Mouse (Mus musculus): Measurements from ENCODE around the gene Dagla. TPM values are rescaled to one million over a fixed set of nuclear protein-coding genes. Genes with fewer than 3 reads are reported as not detected.
A peak's percentile ranks its signal among the peaks of the same experiment; 100 is the strongest.

The Dagla gene
- 11.9 and 14.2 TPM in 2 replicates for polyA plus RNA-seq (2012; ENCODE audit: insufficient read depth, insufficient read length, missing spikeins)

GRCm38 (mm10) chr19:10304810-10305544 lies at the start of gene Dagla:
Dagla (minus strand) TSS chr19:10304877.
- peak within 1 kb of the TSS; percentile 72 for H3K4me3 ChIP-seq (ENCODE audit: insufficient read depth, low read depth, low read length)
- H3K27ac ChIP-seq (replicated peaks; ENCODE audit: low read depth, low read length), result peak within 1 kb of the TSS; percentile 80
- peaks cover 8% of the 10 kb centered on the region for H3K4me1 ChIP-seq (ENCODE audit: control insufficient read depth, insufficient read depth, insufficient read length, low read length)

- Histone ChIP-seq H3K27ac (replicated peaks; ENCODE audit: low read depth, low read length) (no peak overlapping the region), H3K4me3 (ENCODE audit: insufficient read depth, low read depth, low read length) (no peak overlapping the region), H3K4me1 (ENCODE audit: control insufficient read depth, insufficient read depth, insufficient read length, low read length) (no peaks in the 10 kb centered on the region)
These were observed 47.5 kb upstream of the Dagla start for GRCm38 (mm10) chr19:10352218-10352617.

DNA sequence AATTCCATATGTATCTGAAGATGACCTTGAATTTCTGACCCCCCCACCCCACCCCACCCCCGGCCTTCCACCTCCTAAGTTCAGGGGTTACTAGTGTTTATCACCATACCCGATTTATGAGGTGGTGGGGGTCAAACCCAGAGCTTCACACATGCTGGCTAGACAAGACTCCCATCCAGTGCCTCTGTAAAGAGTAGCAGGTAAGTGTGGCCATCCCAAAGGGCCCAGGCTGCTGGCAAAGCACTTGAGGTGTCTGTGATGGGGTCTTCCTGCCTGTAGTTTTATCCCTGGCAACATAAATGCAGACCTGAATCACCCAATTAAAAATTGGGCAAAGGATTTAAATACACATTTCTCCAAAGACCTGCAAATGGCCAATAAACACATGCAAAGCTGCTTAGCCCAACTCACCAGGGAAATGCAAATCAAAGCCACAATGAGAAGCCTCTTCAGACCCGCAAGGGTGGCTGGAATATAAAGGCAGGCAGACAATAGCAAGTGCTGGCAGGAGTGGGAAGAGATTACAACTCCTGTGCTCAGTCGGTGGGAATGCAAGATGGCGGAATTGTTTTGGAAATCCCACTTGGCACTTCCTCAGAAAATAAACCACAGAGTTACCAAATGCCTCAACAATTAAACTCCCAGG lies 43.1 kb upstream of the Dagla start:
- Histone ChIP-seq H3K4me3 (ENCODE audit: insufficient read depth, low read depth, low read length) (no peak overlapping the region), H3K27ac (replicated peaks; ENCODE audit: low read depth, low read length) (no peak overlapping the region), H3K4me1 (ENCODE audit: control insufficient read depth, insufficient read depth, insufficient read length, low read length) (no peaks in the 10 kb centered on the region)

DNA sequence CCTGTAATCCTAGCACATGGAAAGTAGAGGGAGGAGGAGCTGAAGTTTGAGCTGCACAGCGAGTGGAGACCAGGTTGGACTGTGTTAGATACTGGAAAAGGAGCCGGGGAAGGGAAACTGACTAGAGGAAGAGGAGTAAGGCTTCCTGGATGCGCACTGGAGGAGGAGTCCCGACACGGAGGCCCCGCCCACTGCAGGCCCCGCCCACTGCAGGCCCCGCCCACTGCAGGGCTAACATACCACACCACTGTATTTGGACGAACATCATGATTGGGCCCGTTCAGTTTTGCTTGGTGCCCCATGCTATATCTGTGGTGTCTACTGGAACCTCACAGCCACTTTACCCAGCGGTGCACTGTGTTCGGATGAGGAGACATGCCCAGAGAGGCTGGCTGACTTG lies 41.0 kb upstream of the Dagla start:
- Histone ChIP-seq H3K27ac (replicated peaks; ENCODE audit: low read depth, low read length) (no peak overlapping the region), H3K4me3 (ENCODE audit: insufficient read depth, low read depth, low read length) (no peak overlapping the region)

GRCm38 (mm10) chr19:10343866-10344265 lies 39.2 kb upstream of the Dagla start:
- Histone ChIP-seq H3K4me1 (ENCODE audit: control insufficient read depth, insufficient read depth, insufficient read length, low read length) (0 out of 2 replicates have a peak, but pooled peaks cover 2% of the 10 kb centered on the region), H3K27ac (replicated peaks; ENCODE audit: low read depth, low read length) (no peak overlapping the region), H3K4me3 (ENCODE audit: insufficient read depth, low read depth, low read length) (no peak overlapping the region)

More for the DNA sequence above, 41.0 kb upstream of the Dagla start:
- H3K4me1 ChIP-seq (ENCODE audit: control insufficient read depth, insufficient read depth, insufficient read length, low read length), result 0 out of 2 replicates have a peak, but pooled peaks cover 2% of the 10 kb centered on the region

DNA sequence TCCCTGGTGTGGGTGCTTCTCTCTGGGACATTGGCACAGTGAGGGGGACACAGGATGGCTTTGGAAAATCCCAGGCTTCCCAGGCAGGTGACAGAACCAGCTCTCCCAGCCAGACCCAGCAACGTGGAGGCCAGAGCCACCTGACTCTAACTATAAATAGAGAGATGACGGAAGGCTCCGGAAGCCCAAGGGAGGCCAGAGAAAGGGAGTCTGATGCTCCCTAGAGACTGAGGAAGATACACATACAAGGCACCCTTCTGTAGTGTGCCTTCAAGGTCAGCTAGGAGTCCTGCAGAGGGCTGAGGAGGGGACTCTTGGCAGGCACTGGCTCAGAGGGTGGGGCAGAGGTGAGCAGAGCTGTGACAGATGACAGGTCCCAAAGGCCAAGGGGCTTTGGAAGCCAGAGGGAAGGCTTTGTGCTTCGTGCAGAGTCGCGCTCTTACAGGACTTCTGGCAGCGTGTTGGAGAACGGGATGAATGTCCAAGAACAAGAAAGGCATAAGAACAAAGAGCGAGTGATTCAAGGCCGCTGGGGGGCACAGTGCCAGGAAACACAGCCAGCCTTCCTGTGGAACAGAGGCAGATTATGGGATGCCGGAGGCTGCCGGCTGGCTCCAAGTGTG lies 37.3 kb upstream of the Dagla start:
- no peak overlapping the region for H3K4me3 ChIP-seq (ENCODE audit: insufficient read depth, low read depth, low read length)
- no peak overlapping the region for H3K27ac ChIP-seq (replicated peaks; ENCODE audit: low read depth, low read length)
- 0 out of 2 replicates have a peak, but pooled peaks cover 2% of the 10 kb centered on the region for H3K4me1 ChIP-seq (ENCODE audit: control insufficient read depth, insufficient read depth, insufficient read length, low read length)

- H3K27ac ChIP-seq (replicated peaks; ENCODE audit: low read depth, low read length), result no peak overlapping the region
- 0 out of 2 replicates have a peak, but pooled peaks cover 2% of the 10 kb centered on the region for H3K4me1 ChIP-seq (ENCODE audit: control insufficient read depth, insufficient read depth, insufficient read length, low read length)
- no peak overlapping the region for H3K4me3 ChIP-seq (ENCODE audit: insufficient read depth, low read depth, low read length)
These were observed 36.5 kb upstream of the Dagla start for GRCm38 (mm10) chr19:10341152-10341551.

DNA sequence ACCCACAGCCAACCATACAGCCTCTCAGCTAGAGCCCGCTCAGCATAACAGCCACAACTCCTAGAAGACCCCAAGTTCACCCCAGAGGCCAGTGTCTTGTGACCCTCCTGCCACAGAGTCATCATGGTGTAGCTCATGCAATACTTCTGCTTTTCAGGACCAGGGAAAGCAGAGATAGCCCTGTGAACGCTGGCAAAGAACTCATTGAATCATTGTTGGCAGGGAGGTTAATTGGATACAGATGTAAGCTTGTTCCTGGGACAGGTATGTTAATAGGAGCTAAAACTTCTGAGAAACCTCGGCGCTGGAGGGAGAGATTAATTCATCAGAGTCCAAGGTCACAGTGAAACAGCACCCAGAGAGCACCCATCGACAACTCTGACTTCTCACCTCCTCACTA lies 36.0 kb upstream of the Dagla start:
- Histone ChIP-seq H3K27ac (replicated peaks; ENCODE audit: low read depth, low read length) (no peak overlapping the region), H3K4me1 (ENCODE audit: control insufficient read depth, insufficient read depth, insufficient read length, low read length) (0 out of 2 replicates have a peak, but pooled peaks cover 2% of the 10 kb centered on the region), H3K4me3 (ENCODE audit: insufficient read depth, low read depth, low read length) (no peak overlapping the region)

- Histone ChIP-seq H3K4me3 (ENCODE audit: insufficient read depth, low read depth, low read length) (no peak overlapping the region), H3K4me1 (ENCODE audit: control insufficient read depth, insufficient read depth, insufficient read length, low read length) (0 out of 2 replicates have a peak, but pooled peaks cover 2% of the 10 kb centered on the region), H3K27ac (replicated peaks; ENCODE audit: low read depth, low read length) (no peak overlapping the region)
These were observed 34.6 kb upstream of the Dagla start for GRCm38 (mm10) chr19:10339271-10339670.

- Histone ChIP-seq H3K4me1 (ENCODE audit: control insufficient read depth, insufficient read depth, insufficient read length, low read length) (0 out of 2 replicates have a peak, but pooled peaks cover 2% of the 10 kb centered on the region), H3K4me3 (ENCODE audit: insufficient read depth, low read depth, low read length) (no peak overlapping the region), H3K27ac (replicated peaks; ENCODE audit: low read depth, low read length) (no peak overlapping the region)
These were observed 34.0 kb upstream of the Dagla start for GRCm38 (mm10) chr19:10338724-10339123.

DNA sequence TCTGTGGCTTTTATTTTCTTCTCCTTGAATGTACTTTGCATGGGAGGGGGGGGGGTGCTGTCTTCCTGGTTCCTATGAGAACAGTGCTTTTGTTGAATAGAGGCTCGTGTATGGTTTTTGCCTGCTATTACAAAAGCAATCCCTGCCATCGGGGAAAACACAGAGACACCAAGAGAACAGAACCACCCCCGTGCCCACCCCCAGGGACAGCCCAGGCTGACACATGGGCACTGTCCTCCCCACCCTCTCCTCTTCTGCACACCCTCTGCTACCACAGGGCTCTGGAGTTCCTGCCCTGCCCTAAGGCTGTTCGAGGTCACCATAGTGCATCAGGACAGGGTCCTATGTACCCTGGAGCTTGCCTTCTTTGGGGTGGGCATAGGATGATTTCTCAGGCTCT lies 29.8 kb upstream of the Dagla start:
- Histone ChIP-seq H3K4me1 (ENCODE audit: control insufficient read depth, insufficient read depth, insufficient read length, low read length) (no peaks in the 10 kb centered on the region), H3K27ac (replicated peaks; ENCODE audit: low read depth, low read length) (no peak overlapping the region), H3K4me3 (ENCODE audit: insufficient read depth, low read depth, low read length) (no peak overlapping the region)

DNA sequence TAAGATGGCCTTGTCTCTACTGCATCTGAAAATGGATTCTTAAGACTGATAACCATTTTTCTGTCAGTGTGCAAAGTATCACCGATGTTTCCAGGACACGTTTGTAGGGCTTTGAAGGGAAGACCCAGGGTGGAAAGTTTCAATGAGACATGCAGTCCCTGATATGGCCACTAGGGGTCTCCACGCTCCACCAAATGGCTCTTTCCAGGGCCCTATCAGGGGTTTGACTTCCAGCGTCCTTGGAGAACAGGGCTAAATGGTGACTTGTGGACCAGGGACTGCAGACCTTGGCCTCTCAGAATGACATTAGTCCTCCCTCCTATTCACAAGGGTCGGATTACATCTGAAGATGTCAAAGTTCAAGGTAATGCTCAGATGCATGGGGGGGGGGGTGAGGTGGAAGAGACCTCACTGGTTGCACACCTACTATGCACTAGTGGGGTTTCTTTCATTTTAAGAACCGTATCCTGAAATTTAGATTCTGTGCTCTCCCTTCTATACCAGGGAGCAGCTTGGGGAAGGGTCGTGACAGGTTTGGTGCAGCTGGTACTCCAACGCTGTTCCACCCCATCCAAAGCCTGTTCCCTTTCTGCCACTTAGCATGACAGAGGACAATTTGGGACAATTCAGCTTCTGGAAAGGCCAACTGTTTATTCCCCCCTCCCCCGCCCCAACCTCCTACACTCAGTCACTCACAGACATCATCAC lies 29.0 kb upstream of the Dagla start:
- Histone ChIP-seq H3K4me1 (ENCODE audit: control insufficient read depth, insufficient read depth, insufficient read length, low read length) (no peaks in the 10 kb centered on the region), H3K4me3 (ENCODE audit: insufficient read depth, low read depth, low read length) (no peak overlapping the region), H3K27ac (replicated peaks; ENCODE audit: low read depth, low read length) (no peak overlapping the region)

- no peak overlapping the region for H3K27ac ChIP-seq (replicated peaks; ENCODE audit: low read depth, low read length)
These were observed 27.0 kb upstream of the Dagla start for GRCm38 (mm10) chr19:10331706-10332105.

GRCm38 (mm10) chr19:10329033-10329432 lies 24.4 kb upstream of the Dagla start:
- H3K27ac ChIP-seq (replicated peaks; ENCODE audit: low read depth, low read length), result no peak overlapping the region
- H3K4me3 ChIP-seq (ENCODE audit: insufficient read depth, low read depth, low read length), result no peak overlapping the region
- H3K4me1 ChIP-seq (ENCODE audit: control insufficient read depth, insufficient read depth, insufficient read length, low read length), result no peaks in the 10 kb centered on the region

More at GRCm38 (mm10) chr19:10331706-10332105, 27.0 kb upstream of the Dagla start:
- Histone ChIP-seq H3K4me1 (ENCODE audit: control insufficient read depth, insufficient read depth, insufficient read length, low read length) (no peaks in the 10 kb centered on the region), H3K4me3 (ENCODE audit: insufficient read depth, low read depth, low read length) (no peak overlapping the region)

- no peak overlapping the region for H3K4me3 ChIP-seq (ENCODE audit: insufficient read depth, low read depth, low read length)
- no peaks in the 10 kb centered on the region for H3K4me1 ChIP-seq (ENCODE audit: control insufficient read depth, insufficient read depth, insufficient read length, low read length)
- H3K27ac ChIP-seq (replicated peaks; ENCODE audit: low read depth, low read length), result no peak overlapping the region
These were observed 21.9 kb upstream of the Dagla start for GRCm38 (mm10) chr19:10326609-10327008.
